Mouse (Mus musculus) ovary, postnatal 14 days (tissue): ENCODE results near the gene Il6.
"Not testable (repeated sequence)": the region's sequence is repeated elsewhere in the genome, so short reads cannot be mapped to it uniquely, and the experiment has no call there.

Source experiments
- DNase-seq: peaks from one replicate; pipeline ENCODE4 v3.0.0; 2022; ENCODE audit warnings: low spot score

The Il6 gene

DNA sequence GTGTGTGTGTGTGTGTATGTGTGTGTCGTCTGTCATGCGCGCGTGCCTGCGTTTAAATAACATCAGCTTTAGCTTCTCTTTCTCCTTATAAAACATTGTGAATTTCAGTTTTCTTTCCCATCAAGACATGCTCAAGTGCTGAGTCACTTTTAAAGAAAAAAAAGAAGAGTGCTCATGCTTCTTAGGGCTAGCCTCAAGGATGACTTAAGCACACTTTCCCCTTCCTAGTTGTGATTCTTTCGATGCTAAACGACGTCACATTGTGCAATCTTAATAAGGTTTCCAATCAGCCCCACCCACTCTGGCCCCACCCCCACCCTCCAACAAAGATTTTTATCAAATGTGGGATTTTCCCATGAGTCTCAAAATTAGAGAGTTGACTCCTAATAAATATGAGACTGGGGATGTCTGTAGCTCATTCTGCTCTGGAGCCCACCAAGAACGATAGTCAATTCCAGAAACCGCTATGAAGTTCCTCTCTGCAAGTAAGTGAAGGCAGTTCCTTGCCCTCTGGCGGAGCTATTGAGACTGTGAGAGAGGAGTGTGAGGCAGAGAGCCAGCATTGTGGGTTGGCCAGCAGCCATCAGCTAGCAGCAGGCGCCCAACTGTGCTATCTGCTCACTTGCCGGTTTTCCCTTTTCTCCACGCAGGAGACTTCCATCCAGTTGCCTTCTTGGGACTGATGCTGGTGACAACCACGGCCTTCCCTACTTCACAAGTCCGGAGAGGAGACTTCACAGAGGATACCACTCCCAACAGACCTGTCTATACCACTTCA lies at the start of gene Il6:
Gene Il6 (plus strand): TSS at position 389 of the 778 bp plus-strand sequence.
- peak; percentile 92 for DNase-seq

DNA sequence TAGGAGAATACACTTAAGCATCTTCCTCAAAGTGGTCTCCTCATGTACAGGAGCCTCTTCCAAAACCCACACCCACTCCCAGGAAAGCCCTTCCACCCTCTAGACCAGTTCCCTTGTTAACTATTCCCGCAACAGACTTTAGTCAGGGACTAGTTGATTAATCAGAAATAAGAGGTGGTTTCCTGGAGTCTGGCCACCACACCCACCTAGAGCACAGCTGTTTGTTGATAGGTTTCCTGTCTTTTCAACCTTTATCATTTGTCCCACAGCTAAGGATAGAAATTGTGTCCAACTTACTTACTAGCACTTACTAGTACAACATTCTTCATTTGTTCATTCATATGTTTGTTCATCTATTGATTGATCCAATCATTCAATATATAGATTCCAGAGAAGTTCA lies 49.4 kb upstream of the Il6 start:
- no peak for DNase-seq

DNA sequence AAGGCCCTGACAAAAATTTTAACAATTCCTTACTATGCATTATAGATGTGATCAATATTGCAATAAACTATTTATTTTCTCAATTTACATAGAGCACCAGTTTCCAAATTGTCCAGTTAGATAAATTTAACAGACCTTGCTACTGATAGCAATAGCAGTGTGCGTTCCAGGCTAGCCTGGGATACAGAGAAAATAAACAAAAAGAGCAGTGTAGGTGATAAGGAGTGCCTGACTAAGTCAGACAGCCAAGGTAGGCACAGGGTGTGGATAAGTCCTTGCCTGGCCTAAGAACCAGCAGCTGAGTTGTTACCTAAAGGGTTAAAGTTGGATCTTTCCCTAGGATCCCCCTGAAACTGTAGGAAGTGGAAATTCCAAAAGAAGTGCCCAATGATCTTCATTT lies 42.7 kb upstream of the Il6 start:
- DNase-seq, result no peak

DNA sequence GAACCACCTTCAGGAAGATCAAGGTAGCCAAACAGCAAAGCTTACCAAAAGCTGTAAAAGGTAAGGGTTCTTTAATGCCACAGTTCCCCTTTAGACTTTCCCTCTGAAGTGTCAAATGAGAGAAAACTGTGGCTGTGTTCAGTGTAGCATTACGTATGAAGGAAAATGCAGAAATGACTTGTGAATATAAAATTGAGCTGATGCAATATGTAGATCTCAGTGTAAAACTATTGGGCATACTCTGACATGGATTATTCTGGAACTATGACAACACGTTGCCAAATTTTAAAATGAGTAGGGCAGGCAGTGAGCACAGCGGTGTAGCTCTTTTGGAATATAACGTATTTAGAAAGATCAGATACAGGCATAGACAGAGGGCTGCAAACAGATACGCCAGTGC lies 40.1 kb upstream of the Il6 start:
- DNase-seq, result no peak

DNA sequence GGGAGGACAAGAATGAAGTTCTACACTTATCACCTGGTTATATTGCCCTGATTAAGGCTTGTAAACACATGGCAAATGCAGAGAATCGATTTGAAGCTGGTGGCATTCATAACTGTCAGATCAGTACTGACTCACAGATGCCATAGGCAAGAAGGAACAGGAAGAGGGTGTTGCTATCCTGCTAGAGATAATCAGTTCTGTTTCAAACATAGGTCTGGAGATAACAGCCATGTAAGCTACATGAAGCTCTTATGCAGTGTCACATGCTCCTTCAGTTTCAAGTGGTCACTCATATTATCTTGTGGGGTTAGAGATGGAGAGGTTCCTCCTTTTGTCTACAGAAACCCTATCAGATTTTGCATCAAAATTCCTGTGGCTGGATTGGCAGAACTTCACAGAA lies 39.4 kb upstream of the Il6 start:
- DNase-seq, result no peak

DNA sequence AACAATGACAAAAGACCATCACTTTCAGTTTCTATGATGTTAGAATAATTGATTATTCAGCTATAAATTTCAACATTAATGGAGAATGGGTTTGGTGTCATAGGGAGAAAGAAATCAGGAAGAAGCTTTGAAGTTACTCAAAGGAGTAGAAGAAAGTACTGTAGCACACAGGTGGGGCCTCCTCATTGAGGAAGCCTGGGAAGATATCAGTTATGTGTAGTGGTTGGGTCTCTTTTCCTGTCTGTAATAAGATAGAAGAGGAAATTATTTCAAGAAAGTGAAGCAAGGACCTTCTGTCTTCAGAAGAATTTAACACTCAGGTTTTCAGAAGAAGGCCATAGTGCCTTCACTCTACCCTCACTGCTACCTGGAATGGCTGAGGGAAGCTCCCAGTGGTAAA lies 38.8 kb upstream of the Il6 start:
- no peak for DNase-seq

DNA sequence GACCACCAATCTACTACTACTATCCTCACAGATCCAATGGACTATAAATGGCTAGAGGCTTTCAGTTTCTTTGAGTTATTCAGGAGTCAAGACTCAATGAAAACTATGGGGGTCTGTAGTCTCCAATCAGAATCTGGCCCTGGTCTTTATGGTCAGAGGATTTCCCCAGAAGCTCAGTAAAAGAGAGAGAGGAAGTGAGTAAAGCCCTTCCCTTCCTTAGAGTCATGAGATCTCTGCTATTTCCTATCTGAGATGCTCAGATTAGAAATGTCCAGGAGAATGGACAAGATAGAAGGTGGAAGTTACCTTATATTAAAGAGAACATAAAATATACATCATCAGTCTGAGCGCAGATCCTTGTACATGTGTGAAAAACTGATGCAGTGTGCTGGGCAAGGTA lies 19.3 kb upstream of the Il6 start:
- DNase-seq, result no peak

DNA sequence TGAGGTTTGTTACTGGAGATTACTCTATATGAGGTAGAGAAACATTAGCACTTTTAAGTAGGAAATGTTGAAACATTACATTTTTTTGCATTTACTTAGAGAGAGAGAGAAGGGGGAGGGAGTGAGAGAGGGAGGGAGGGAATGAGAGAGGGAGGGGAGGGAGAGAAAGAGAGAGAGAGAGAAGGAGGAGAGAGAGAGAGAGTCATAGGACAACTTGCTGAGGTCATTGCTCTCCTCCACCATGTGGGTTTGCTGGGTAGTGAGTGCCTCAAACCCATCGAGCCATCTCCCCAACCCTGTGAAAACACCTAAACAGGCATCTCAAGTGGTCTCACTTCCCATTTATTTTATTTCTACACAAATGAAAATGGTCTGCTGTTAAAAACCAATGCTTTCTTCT lies 18.6 kb upstream of the Il6 start:
- DNase-seq, result no peak

DNA sequence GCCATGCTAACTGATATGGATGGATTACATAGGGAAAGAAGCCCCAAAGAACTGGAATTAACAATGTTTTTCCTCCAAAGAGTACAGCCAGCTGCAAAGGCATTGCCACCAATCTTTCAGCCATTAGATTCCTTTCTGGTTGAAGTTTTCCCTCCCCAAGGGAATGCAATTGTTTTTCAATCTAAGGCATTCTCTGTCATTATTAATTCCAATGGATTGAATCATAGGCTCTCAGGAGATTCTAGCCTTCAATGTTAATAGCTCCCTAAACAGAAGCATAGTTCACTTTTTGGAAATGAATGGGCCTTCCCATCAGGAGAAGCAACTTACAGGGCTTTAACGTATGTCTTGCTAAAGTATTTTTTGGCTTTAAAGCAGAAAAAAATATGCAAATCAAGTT lies 15.6 kb upstream of the Il6 start:
- no peak for DNase-seq

DNA sequence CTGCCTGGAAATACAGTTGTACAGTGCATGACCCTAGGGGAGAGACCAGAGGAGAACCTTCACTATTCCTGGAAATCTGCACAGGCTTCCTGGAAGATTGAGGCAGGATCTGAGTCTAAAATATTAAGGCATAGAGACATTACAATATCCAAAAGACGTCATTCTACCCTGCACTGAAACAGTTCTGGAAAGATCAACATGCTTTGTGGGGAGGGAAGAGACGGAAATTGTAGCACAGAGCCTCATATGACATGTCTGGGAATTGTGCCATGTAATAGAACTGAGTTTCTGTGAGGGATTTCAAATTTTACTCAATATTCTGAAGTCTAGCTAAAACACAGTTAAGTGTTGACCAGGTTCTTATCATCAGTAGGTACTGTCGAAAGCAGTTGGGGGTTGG lies 12.0 kb upstream of the Il6 start:
- DNase-seq, result no peak

DNA sequence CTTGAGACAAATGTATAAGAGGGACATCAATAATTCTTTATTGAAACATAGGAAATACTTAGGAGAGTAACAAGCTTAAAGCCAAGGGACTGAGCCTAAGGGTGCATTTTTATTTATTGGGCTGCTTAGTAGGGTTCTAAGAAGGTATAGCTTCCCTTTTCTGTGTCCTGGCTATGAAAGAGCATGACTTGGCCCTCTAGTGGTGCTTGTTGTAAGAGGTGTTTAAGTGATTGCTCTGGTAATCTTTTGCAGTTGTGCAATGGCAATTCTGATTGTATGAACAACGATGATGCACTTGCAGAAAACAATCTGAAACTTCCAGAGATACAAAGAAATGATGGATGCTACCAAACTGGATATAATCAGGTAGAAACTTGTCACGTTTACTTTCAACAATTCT lies 1.7 kb downstream of the Il6 start:
- no peak for DNase-seq

DNA sequence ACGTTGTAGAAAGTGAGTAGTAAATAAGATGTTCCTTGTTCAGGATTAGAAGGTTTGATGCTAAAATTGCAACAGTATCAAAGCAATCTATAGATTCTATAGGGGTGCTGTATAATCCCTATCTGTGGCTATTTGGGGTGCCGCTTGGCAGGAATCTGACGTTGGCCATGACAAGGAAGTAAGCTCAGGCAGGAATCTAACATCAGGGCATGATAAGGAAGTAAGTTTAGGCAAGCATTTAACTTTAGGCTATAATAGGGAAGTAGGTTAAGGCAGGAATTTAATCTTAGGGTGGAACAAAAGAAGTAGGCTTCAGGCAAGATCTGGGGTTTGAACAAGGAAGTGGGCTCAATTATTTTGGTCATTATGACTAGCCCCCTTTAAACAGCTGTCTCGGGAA lies 22.9 kb downstream of the Il6 start:
- not testable (repeated sequence) for DNase-seq

DNA sequence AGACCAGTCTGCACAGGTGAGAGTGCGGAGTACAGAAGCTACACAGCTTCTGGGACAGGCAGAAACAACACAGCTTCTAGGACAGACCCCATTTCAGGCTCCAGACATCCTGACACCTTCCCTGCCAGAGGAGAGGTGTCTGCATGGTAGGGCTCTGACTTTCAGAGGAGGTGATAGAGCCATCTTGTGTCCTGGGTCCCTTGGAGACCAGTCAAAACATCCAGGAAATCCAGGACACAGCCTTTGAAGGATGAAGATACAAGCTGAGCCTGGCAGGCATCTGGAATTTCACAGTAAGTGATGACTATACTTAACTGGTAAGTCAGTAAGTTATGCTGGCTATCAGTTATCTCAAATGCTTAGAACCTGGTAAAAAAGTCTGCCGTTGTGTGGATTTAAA lies 24.2 kb downstream of the Il6 start:
- DNase-seq, result not testable (repeated sequence)

DNA sequence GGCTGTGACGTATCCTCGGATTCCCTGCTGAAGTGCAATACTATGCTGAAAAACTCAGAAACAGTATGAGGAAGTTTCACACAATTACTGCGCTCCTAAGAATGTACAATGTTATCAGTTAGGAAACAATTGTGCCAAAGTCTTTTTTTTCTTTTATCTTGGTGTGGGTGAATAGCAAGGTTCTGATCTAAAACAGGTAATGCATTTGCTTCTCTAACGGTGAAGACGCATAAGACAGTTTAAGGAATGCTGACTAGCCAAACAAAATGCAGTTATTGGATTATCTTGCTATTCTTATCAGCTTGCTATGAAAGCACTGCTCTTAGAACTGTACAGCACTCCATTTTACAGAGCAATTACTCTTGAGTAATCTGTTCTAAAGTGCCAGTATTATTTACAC lies 26.4 kb downstream of the Il6 start:
- DNase-seq, result not testable (repeated sequence)

DNA sequence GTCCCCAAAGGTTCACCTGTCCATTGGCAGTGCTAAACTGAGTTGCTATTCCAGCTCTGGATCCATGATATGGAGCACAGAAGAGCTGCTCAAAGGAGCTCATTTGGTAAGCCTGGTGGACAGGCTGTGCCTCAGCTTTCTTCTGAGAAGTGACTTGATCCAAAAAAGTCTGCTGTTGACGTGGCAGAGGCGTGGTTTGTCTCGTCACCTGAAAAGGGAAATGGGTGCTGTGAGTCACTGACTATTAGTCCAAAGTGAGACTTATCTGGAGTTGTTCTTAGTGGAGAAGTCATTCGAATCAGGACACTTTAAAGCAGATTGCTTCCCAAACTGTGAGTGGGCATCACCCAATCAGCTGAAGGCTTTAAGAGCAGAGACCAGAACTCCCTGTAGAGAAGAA lies 26.9 kb downstream of the Il6 start:
- not testable (repeated sequence) for DNase-seq

DNA sequence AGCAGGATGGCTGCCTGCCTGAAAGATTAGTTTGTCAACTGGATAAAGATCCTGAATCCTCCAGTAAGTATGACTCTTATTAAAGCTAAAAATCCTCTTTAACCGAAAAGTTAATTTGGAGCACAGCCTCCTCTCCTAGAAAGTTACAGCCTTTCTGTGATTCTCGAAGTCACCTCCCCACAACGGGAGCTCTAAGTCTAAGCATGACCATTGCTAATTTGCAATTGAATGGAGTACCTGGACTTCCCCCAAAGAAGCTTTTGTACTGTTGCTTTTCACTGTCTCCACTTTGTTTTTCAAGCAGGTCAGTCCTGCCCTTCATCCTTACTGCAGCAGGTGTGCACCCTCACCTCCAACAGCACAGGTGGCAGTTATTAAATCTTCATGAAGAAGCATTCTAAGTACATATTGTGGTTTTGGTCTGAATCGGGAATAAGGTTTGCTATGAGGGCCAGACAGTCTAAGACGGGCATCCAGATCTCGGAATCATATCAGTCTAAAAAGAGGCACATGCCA lies 45.4 kb downstream of the Il6 start:
- no peak for DNase-seq

DNA sequence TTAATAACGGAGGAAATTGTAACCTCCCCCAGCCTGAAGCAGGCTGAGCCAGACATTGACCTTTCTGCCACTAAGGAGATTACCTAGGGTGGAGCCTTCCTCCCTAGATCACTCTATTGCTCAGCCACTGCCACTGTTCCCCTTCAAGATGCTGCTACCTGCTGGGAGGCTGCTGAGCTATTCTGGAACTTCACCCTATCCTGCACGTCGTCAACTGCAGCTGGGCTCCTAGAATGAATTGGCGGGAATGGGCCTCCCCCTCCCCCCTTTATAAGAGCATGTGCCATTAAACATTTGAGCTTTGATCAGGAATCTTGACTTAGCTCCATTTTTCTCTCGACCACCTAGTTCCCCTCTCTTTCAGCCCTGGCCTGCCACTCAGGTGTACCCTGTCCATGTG lies 46.7 kb downstream of the Il6 start:
- DNase-seq, result not testable (repeated sequence)

DNA sequence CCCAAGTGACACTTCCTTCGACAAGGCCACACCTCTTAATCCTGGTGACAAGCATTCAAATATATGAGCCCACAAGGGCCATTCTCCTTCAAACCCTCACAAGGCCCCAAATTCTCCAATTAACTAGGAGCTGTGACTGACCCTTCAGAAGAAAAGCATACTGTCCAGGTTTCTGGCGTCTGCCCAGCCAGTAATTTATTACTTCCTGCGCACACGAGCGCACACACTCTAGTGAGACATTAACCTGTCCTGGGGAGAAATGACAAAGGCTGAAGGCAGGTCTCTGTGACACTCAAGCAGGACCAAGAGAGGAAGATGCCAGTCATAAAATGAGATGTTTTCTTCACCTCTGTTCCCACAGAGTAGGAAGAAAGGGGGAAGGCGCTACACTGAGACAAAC lies 54.8 kb downstream of the Il6 start:
- no peak for DNase-seq
